Mouse (Mus musculus) midbrain, embryonic 15.5 days (tissue): ENCODE data around the gene Sgf29. TPM values are rescaled to one million over a fixed set of nuclear protein-coding genes. Genes with fewer than 3 reads are reported as not detected.
"Not testable (repeated sequence)": the region's sequence is repeated elsewhere in the genome, so short reads cannot be mapped to it uniquely, and the experiment has no call there.

Experiments used
- ATAC-seq: fragments of 200-750 bp; cut with Nextera tagmentation; replicated peaks from 2 replicates; pipeline ENCODE4 v1.8.0; 2017; ENCODE audit warnings: moderate TSS enrichment
- H3K27ac ChIP-seq: fragments of 300-500 bp; sonication (generic); 2 replicates; pipeline ENCODE4 v1.5.1; 2015; ENCODE audit warnings: mild to moderate bottlenecking, inconsistent platforms
- H3K27me3 ChIP-seq: fragments of 300-500 bp; sonication (generic); replicated peaks from 2 replicates; pipeline ENCODE4 v1.6.1; 2015; ENCODE audit warnings: inconsistent platforms
- H3K36me3 ChIP-seq: fragments of 300-500 bp; sonication (generic); replicated peaks from 2 replicates; pipeline ENCODE4 v1.6.1; 2015; ENCODE audit warnings: inconsistent platforms
- H3K4me1 ChIP-seq: fragments of 300-500 bp; sonication (generic); 2 replicates; pipeline ENCODE4 v1.6.1; 2015; ENCODE audit warnings: inconsistent platforms
- H3K4me2 ChIP-seq: fragments of 300-500 bp; sonication (generic); 2 replicates; pipeline ENCODE4 v1.6.1; 2015; ENCODE audit warnings: inconsistent platforms, mild to moderate bottlenecking, moderate library complexity
- H3K4me3 ChIP-seq: fragments of 300-500 bp; sonication (generic); 2 replicates; pipeline ENCODE4 v1.5.1; 2015; ENCODE audit warnings: mild to moderate bottlenecking, inconsistent platforms
- H3K9ac ChIP-seq: fragments of 300-500 bp; sonication (generic); 2 replicates; pipeline ENCODE4 v1.6.1; 2015; ENCODE audit warnings: mild to moderate bottlenecking, inconsistent platforms
- H3K9me3 ChIP-seq: fragments of 300-500 bp; sonication (generic); 2 replicates; pipeline ENCODE4 v1.6.1; 2016; ENCODE audit warnings: inconsistent platforms
- WGBS: fragments of 180-500 bp; shearing (Covaris S2); methylation state at CpG from one replicate; pipeline ENCODE4 v1.1.7; 2015; ENCODE audit warnings: mixed read lengths; 5-methylcytosine and 5-hydroxymethylcytosine counted together
- polyA plus RNA-seq: library from polyadenylated mRNA; unstranded; fragments of >200 nt; fragmentation: Nextera tagmentation; extraction: Ambion mirVana; gene quantifications from 2 replicates; pipeline ENCODE4 v1.2.1, GENCODE M21; 2015

Sgf29 gene
- polyA plus RNA-seq, 1 experiment from 2014 or later, result 62.3 TPM

DNA sequence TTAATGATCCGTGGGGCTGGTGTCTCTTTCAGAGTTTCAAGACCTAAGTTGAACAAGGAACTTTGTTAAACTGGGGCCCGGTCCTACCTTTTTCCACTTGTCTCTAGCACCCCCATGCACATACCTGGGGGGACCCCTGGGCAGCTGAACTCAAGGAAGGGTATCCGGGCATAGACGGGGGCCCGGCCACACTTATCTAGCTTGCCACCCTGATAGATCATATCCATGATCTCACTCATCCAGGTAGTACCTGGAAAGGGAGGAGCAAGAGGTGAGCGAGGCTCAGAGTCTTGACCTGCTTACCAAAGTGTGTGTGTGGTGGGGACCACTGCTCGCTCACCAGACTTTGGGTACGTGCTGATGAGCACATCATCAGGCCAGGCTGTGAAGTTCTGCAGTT lies 26.0 kb downstream of the Sgf29 start:
- Histone ChIP-seq H3K27me3 (no peaks in the 10 kb centered on the region), H3K4me3 (no peak overlapping the region), H3K36me3 (peaks cover 6% of the 10 kb centered on the region; the same call in 1 of the 2 replicates), H3K27ac (no peak overlapping the region), H3K4me2 (no peak overlapping the region), H3K4me1 (no peaks in the 10 kb centered on the region), H3K9ac (no peak overlapping the region), H3K9me3 (no peaks in the 10 kb centered on the region)
- ATAC-seq, result no peak
- WGBS, result 96% methylated on average over 8 of the region's 8 CpGs

DNA sequence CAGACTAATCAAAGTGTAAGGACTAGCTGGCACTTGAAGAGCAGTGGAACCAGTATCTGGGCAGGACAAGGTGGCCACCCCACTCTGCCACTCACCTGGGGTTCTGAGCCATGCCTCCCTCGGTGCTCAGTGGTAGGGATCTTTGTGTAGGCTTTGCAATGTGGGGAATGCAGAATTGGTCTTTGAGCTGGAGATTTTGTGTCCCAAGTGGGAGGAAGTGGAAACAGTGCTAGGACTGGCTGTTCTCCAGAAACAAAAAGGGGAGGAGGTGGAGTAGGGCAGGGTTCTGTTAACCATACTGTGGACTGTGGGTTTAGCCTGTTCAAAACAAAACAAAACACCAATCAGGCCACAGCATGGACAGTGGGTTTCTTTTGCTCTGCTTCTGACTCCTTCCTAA lies 27.1 kb downstream of the Sgf29 start, which contains the start of gene Sult1a1:
Gene Sult1a1 (minus strand): TSS at position 226 of the 400 bp plus-strand sequence.
- Histone ChIP-seq H3K36me3 (peaks cover 6% of the 10 kb centered on the region; the same call in 1 of the 2 replicates), H3K4me3 (no peak within 1 kb of the TSS), H3K27ac (no peak within 1 kb of the TSS), H3K27me3 (no peaks in the 10 kb centered on the region), H3K4me2 (no peak within 1 kb of the TSS), H3K4me1 (no peaks in the 10 kb centered on the region), H3K9me3 (no peaks in the 10 kb centered on the region), H3K9ac (no peak within 1 kb of the TSS)
- WGBS, result 95% methylated on average over 1 of the region's 1 CpGs
- ATAC-seq, result no peak

DNA sequence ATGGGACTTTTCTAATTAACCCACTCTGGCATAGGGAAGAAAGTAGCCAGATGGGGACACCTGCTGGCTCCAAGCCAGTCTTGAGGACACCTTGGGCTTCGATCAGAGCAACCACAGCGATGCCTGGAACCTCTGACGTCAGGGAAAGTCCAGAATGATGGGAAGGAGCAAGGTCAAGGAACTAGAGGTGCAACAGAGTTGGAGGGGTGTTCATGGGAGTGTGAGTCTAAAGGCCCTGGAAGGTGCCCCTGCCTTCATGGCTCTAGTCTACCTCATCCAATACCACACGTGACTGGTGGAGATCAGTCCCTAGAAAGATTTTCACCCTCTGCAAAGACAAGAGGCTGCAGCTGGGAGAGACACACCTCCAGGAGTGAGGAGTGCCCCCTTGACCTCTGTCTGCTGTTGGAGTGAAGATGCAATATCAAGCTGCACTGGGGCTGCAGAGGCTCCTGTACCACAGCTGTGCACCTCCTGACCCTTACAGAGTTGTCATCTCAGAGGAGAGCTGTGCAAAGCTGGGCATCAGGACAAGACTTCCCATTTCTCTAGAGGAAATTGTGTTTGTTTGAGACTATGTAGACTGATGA lies 27.6 kb downstream of the Sgf29 start:
- no peak for ATAC-seq
- no peak overlapping the region for H3K4me3 ChIP-seq
- H3K9ac ChIP-seq, result no peak overlapping the region
- no peaks in the 10 kb centered on the region for H3K27me3 ChIP-seq
- H3K9me3 ChIP-seq, result no peaks in the 10 kb centered on the region
- H3K27ac ChIP-seq, result no peak overlapping the region
- no peaks in the 10 kb centered on the region for H3K4me1 ChIP-seq
- peaks cover 6% of the 10 kb centered on the region; the same call in 1 of the 2 replicates for H3K36me3 ChIP-seq
- WGBS, result 81% methylated on average over 4 of the region's 4 CpGs
- H3K4me2 ChIP-seq, result no peak overlapping the region

DNA sequence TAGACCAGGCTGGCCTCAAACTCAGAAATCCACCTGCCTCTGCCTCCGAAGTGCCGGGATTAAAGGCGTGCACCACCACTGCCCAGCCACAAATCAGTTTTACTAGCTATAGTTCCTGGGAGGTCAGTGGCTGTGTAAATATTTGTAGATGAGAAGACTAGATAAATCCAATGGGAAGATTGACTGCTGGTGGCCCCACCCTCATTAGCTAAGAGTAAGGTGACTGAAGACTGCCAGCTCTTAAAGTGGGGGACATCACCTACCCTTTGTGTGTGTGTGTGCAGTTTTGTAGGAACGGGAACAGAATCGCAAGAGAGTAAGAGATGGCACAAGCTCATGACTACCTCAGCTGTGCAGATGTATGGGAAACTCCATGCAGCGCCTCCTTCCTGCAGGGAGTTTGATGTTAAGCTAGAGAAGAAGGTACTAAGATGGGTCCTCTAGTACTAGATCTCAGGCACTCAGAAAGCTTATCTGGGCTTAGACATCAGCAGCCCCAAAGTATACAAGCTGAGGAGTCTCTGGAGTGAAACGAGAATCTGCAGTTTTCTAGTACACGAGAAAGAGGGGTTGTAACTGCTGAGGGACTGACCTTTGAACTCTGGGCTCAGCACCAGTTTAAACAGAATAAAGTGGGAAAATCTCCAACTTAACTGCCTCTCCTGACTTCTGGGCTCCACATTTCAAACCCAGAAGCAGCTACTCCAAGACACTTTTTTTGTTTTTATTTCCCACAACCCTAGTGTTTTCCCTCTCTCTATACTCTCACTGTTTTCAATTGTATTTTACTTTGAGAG lies 29.6 kb downstream of the Sgf29 start:
- Histone ChIP-seq H3K9ac (no peak overlapping the region), H3K27ac (no peak overlapping the region), H3K27me3 (no peaks in the 10 kb centered on the region), H3K9me3 (no peaks in the 10 kb centered on the region), H3K4me2 (no peak overlapping the region), H3K4me3 (no peak overlapping the region), H3K36me3 (no peaks in the 10 kb centered on the region), H3K4me1 (no peaks in the 10 kb centered on the region)
- no peak for ATAC-seq
- WGBS, result 89% methylated on average over 8 of the region's 8 CpGs

DNA sequence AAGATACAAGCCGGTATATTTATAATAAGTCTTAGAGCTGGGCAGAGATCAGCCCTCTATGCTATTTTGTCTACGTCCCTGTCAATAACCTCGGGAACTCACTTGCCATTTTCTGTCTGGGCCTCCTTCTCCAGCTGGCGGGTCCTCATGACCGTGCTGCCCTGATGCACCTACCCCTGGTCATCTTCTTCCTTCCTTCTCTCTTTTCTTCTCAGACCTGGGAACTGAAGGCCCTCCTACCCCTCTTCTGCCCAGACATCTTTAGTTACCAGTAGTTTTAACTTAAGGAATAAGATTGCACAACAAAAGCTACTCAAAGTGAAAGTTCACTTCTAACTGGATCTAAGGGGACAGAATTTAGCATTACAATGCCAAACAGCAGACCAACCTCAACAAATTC lies 30.6 kb downstream of the Sgf29 start:
- Histone ChIP-seq H3K27ac (no peak overlapping the region), H3K4me1 (no peaks in the 10 kb centered on the region), H3K4me2 (no peak overlapping the region), H3K36me3 (no peaks in the 10 kb centered on the region), H3K27me3 (no peaks in the 10 kb centered on the region), H3K9ac (no peak overlapping the region), H3K9me3 (no peaks in the 10 kb centered on the region), H3K4me3 (no peak overlapping the region)
- 92% methylated on average over 5 of the region's 5 CpGs for WGBS
- ATAC-seq, result no peak

DNA sequence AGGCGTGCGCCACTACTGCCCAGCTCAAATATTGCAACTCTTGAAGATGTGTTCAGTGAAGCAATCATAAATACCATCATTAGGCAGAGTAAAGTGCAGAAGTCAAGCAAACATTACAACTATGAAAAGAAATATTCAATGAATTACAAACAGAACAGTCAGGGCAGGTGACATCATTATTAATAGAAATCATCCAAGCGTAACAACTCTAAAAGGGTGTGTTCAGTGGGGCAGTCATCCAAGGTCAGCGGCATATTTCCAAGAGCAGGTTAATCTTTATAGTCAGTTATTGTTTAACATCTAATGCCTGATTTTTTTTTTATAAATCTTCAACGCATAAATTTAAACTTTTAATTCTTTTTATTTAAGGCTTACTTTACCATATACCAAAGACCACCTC lies 32.1 kb downstream of the Sgf29 start:
- H3K27ac ChIP-seq, result no peak overlapping the region
- H3K4me2 ChIP-seq, result no peak overlapping the region
- ATAC-seq, result no peak
- no peaks in the 10 kb centered on the region for H3K27me3 ChIP-seq
- H3K4me1 ChIP-seq, result no peaks in the 10 kb centered on the region
- H3K9ac ChIP-seq, result no peak overlapping the region
- 95% methylated on average over 5 of the region's 5 CpGs for WGBS
- H3K36me3 ChIP-seq, result no peaks in the 10 kb centered on the region
- H3K4me3 ChIP-seq, result no peak overlapping the region
- no peaks in the 10 kb centered on the region for H3K9me3 ChIP-seq

DNA sequence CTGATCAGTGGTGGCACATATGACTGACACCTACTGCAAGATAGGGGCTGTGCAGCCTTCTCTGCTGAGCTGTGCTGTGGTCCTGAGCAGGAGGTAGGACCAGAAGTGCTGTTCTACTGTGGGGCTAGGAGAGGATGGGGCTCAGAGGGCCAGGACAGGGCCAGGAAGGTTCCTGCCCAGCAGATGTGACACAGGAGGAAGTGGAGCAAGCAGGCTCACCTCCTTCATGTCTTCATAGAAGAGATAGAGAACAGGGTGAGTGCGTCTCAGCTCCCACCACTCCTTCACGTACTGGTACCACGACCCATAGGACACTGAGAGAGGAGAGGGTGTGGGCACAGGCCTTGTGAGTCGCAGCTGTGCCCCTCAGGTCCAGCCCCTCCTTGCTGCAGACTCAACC lies 39.0 kb downstream of the Sgf29 start:
- not testable (repeated sequence) for H3K36me3 ChIP-seq, H3K4me3 ChIP-seq, H3K9me3 ChIP-seq, H3K9ac ChIP-seq, H3K27ac ChIP-seq, H3K4me2 ChIP-seq, H3K27me3 ChIP-seq, H3K4me1 ChIP-seq
- 79% methylated on average over 4 of the region's 4 CpGs for WGBS
- 0 out of 2 replicates have a peak, but pooled peaks have one; percentile 37 for ATAC-seq

DNA sequence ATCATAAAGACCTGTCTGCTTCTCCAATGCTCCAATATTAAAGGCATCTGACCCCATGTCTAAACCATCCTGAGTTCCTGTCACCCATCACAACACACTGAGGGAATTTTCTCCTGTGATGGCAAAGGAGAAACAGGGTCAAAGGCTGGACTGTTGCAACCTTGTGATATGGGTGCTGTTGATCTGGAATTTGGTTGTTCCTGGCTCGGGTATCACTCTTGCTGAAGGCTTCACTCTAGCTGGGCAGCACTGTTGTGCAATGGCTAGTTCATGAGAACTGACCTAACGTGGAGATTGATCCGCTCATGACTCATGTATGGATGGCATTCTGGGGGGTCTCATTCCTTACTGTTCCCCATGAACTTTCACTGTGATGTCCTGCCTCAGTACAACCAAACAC lies 39.9 kb downstream of the Sgf29 start:
- Histone ChIP-seq H3K27me3 (no peaks in the 10 kb centered on the region), H3K4me2 (no peak overlapping the region), H3K9me3 (no peaks in the 10 kb centered on the region), H3K36me3 (peaks cover 5% of the 10 kb centered on the region; the same call in 1 of the 2 replicates), H3K4me1 (peaks cover 15% of the 10 kb centered on the region), H3K27ac (no peak overlapping the region), H3K4me3 (no peak overlapping the region), H3K9ac (no peak overlapping the region)
- no peak for ATAC-seq
- WGBS, result 84% methylated on average over 3 of the region's 3 CpGs

DNA sequence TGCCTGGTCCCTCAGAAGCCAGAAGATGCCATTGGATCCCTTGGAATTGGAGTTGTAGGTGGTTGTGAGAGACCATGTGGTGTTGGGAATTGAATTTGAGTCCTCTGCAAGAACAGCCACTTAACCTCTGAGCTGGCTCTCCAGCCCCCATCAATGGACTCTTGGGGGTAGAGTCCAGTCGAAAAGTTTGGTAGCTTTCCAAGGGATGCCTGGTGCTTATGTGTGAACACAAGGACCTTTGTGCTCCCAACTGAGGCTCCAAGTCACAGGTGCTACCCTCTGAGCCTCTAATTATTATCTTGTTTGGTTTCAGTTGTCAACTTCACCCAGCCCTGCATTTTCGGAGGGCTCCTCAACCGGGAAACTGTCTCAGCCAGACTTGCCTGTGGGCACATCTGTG lies 41.6 kb downstream of the Sgf29 start:
- Histone ChIP-seq H3K4me3 (no peak overlapping the region), H3K9ac (no peak overlapping the region), H3K4me1 (peaks cover 21% of the 10 kb centered on the region), H3K36me3 (peaks cover 5% of the 10 kb centered on the region; the same call in 1 of the 2 replicates), H3K9me3 (no peaks in the 10 kb centered on the region), H3K27ac (no peak overlapping the region), H3K4me2 (no peak overlapping the region), H3K27me3 (no peaks in the 10 kb centered on the region)
- 92% methylated on average over 3 of the region's 3 CpGs for WGBS
- no peak for ATAC-seq

DNA sequence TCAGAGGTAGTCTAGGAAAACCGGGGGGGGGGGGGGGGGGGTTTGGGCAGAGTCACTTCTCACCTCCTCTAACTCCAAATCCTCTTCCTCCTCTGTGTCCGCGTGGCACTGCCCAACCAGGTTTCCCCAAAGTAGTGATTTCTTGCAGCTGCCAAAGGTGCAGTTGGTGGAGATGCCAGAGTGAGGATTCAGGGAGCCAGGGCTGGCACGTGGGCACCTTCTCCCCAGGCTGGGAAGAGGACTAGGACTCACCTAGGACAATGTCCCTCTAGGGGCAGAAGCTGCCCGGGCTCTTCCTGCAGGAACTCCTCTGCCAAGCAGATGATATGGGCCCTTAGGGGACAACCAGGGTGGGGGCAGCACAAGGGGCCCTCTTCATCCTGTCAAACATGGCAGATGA lies 42.6 kb downstream of the Sgf29 start:
- Histone ChIP-seq H3K9ac (no peak overlapping the region), H3K4me3 (no peak overlapping the region), H3K4me2 (no peak overlapping the region), H3K27me3 (no peaks in the 10 kb centered on the region), H3K4me1 (peaks cover 28% of the 10 kb centered on the region), H3K27ac (no peak overlapping the region), H3K9me3 (no peaks in the 10 kb centered on the region), H3K36me3 (peaks cover 5% of the 10 kb centered on the region; the same call in 1 of the 2 replicates)
- 79% methylated on average over 5 of the region's 5 CpGs for WGBS
- ATAC-seq, result no peak

DNA sequence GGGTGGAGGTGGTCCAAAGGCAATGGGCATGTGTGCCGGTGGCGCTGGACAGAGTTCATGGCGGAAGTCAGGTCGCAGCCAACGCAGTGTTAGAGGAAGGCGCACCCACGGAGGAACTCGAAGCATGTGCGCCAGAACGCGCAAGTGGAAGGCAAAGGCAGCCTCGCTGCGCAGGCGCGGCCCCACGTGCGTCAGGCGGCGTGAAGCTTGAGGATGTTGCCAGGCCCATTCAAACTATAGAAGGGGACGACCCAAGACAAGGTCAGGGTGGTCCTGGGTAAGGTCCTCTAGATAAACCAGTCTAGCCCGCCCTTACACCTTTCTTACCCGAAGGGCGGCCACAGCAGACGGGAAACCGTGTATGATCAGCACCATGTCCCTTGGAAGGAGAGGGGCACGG lies 43.3 kb downstream of the Sgf29 start:
- no peak for ATAC-seq
- H3K9me3 ChIP-seq, result no peaks in the 10 kb centered on the region
- H3K4me3 ChIP-seq, result no peak overlapping the region
- H3K36me3 ChIP-seq, result peaks cover 5% of the 10 kb centered on the region; the same call in 1 of the 2 replicates
- no peaks in the 10 kb centered on the region for H3K27me3 ChIP-seq
- WGBS, result 96% methylated on average over 26 of the region's 26 CpGs
- no peak overlapping the region for H3K4me2 ChIP-seq
- H3K9ac ChIP-seq, result no peak overlapping the region
- peaks cover 35% of the 10 kb centered on the region for H3K4me1 ChIP-seq
- no peak overlapping the region for H3K27ac ChIP-seq

DNA sequence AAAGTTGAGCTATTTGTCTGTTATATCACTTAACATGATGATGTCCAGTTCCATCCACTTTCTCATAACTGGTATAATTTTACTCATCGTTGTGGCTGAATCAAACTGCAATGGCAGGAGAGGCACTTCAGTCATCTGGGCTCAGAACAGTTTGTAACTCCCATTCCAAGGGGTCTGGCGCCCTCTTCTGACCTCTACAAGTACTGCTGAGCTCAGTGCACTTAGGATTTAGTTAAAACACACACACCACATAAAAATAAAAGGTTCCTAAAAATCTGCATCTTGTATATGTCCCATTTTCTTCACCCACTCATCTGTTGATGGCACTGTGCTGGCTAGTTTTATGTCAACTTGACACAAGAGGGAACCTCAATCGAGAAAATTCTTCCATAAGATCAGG lies 44.1 kb downstream of the Sgf29 start:
- WGBS, result 33% methylated on average over 3 of the region's 3 CpGs
- no peaks in the 10 kb centered on the region for H3K9me3 ChIP-seq
- H3K4me2 ChIP-seq, result 0 out of 2 replicates have a peak overlapping the region, but pooled peaks have one; percentile 67
- H3K27ac ChIP-seq, result no peak overlapping the region
- no peak for ATAC-seq
- peaks cover 36% of the 10 kb centered on the region for H3K4me1 ChIP-seq
- peaks cover 7% of the 10 kb centered on the region; the same call in 1 of the 2 replicates for H3K36me3 ChIP-seq
- H3K4me3 ChIP-seq, result no peak overlapping the region
- no peaks in the 10 kb centered on the region for H3K27me3 ChIP-seq
- H3K9ac ChIP-seq, result no peak overlapping the region
